Mouse (Mus musculus): ENCODE data around the gene Draxin. TPM values are rescaled to one million over a fixed set of nuclear protein-coding genes. Genes with fewer than 3 reads are reported as not detected.

Draxin gene
- polyA plus RNA-seq, 1 experiment from 2014 or later = 10.5 TPM

- H3K27ac ChIP-seq (ENCODE audit: low read depth, low read length) = peak overlapping the region; percentile 74
- H3K9ac ChIP-seq (ENCODE audit: low read length) = peak overlapping the region; percentile 67
These were observed 28.2 kb upstream of the Draxin start for GRCm38 (mm10) chr4:148158436-148159348.

DNA sequence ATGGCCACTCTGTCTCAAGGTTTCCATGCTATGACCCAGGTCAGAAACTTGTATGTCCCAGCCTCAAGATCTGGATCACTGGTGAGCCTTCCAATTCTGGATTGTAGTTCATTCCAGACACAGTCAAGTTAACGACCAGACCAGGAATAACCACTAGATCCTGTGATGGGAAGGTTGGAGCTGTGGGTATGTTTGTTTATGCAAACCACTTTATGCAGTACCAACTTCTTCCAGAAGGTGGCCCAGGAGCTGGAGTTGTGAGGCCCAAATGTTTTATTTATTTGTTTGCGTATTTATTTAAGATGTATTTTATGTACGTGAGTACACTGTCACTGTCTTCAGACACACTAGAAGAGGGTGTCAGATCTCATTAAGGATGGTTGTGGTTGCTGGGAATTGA is 24.5 kb upstream of the Draxin start:
- H3K4me2 ChIP-seq (ENCODE audit: low read depth) = no peak overlapping the region
- WGBS = 64% methylated on average over 3 of the region's 3 CpGs
- no peak for ATAC-seq (ENCODE audit: insufficient read depth, low FRiP score, low TSS enrichment)
- H3K9me3 ChIP-seq (ENCODE audit: control insufficient read depth, low read length) = no peaks in the 10 kb centered on the region
- H3K27ac ChIP-seq (ENCODE audit: low read depth, low read length) = no peak overlapping the region
- no peak overlapping the region for H3K9ac ChIP-seq (ENCODE audit: low read length)
- DNase-seq (ENCODE audit: low spot score) = no peak
- no peaks in the 10 kb centered on the region for H3K27me3 ChIP-seq (ENCODE audit: control insufficient read depth, insufficient read depth, low read length)
- H3K4me1 ChIP-seq (ENCODE audit: control insufficient read depth, insufficient read depth, low read length) = peaks cover 16% of the 10 kb centered on the region
- no peak overlapping the region for H3K4me3 ChIP-seq (ENCODE audit: low read depth, low read length)
- H3K36me3 ChIP-seq (ENCODE audit: control insufficient read depth, insufficient read depth, low read length) = peaks cover 5% of the 10 kb centered on the region

More at GRCm38 (mm10) chr4:148158436-148159348, 28.2 kb upstream of the Draxin start:
- 27% methylated on average over 27 of the region's 27 CpGs for WGBS
- H3K36me3 ChIP-seq (ENCODE audit: control insufficient read depth, insufficient read depth, low read length) = peaks cover 5% of the 10 kb centered on the region
- peak overlapping the region; percentile 92 for H3K4me2 ChIP-seq (ENCODE audit: low read depth)
- peaks cover 28% of the 10 kb centered on the region for H3K27me3 ChIP-seq (ENCODE audit: control insufficient read depth, insufficient read depth, low read length)
- peak; percentile 63 for DNase-seq (ENCODE audit: low spot score)
- H3K4me1 ChIP-seq (ENCODE audit: control insufficient read depth, insufficient read depth, low read length) = peaks cover 14% of the 10 kb centered on the region
- peak overlapping the region; percentile 50 for H3K4me3 ChIP-seq (ENCODE audit: low read depth, low read length)
- ATAC-seq (ENCODE audit: insufficient read depth, low FRiP score, low TSS enrichment) = peak; percentile 35
- no peaks in the 10 kb centered on the region for H3K9me3 ChIP-seq (ENCODE audit: control insufficient read depth, low read length)

GRCm38 (mm10) chr4:148154006-148154405 is 23.5 kb upstream of the Draxin start:
- no peak for DNase-seq (ENCODE audit: low spot score)
- Histone ChIP-seq H3K9me3 (ENCODE audit: control insufficient read depth, low read length) (no peaks in the 10 kb centered on the region), H3K27me3 (ENCODE audit: control insufficient read depth, insufficient read depth, low read length) (no peaks in the 10 kb centered on the region), H3K27ac (ENCODE audit: low read depth, low read length) (no peak overlapping the region), H3K36me3 (ENCODE audit: control insufficient read depth, insufficient read depth, low read length) (peaks cover 5% of the 10 kb centered on the region), H3K4me1 (ENCODE audit: control insufficient read depth, insufficient read depth, low read length) (peaks cover 16% of the 10 kb centered on the region), H3K4me3 (ENCODE audit: low read depth, low read length) (no peak overlapping the region), H3K9ac (ENCODE audit: low read length) (no peak overlapping the region), H3K4me2 (ENCODE audit: low read depth) (no peak overlapping the region)
- ATAC-seq (ENCODE audit: insufficient read depth, low FRiP score, low TSS enrichment) = no peak
- 91% methylated on average over 4 of the region's 4 CpGs for WGBS

DNA sequence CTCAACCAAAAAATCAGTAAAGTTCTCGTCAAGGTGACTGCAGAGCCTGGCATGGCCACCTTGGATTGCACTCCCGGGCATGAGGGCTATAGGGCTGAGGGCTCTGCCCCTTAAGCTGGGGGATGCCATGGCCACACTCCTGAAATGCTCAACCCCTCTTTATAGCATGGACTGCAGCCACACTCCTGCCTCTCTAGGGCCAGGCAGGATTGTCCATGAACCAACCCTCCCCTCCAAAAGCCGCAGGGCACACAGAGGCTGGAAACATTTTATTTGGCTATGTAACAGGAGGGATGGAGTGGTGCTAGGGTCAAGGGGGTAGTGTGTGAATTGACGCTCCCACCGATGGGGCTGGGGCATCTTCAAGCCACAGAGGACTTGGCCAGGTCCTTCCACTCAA is 22.0 kb upstream of the Draxin start:
- ATAC-seq (ENCODE audit: insufficient read depth, low FRiP score, low TSS enrichment) = no peak
- 84% methylated on average over 5 of the region's 5 CpGs for WGBS
- H3K4me3 ChIP-seq (ENCODE audit: low read depth, low read length) = no peak overlapping the region
- no peak overlapping the region for H3K4me2 ChIP-seq (ENCODE audit: low read depth)
- peaks cover 5% of the 10 kb centered on the region for H3K36me3 ChIP-seq (ENCODE audit: control insufficient read depth, insufficient read depth, low read length)
- peaks cover 5% of the 10 kb centered on the region; the same call in 1 of the 2 replicates for H3K4me1 ChIP-seq (ENCODE audit: control insufficient read depth, insufficient read depth, low read length)
- no peaks in the 10 kb centered on the region for H3K27me3 ChIP-seq (ENCODE audit: control insufficient read depth, insufficient read depth, low read length)
- H3K9ac ChIP-seq (ENCODE audit: low read length) = no peak overlapping the region
- no peak overlapping the region for H3K27ac ChIP-seq (ENCODE audit: low read depth, low read length)
- H3K9me3 ChIP-seq (ENCODE audit: control insufficient read depth, low read length) = no peaks in the 10 kb centered on the region
- DNase-seq (ENCODE audit: low spot score) = no peak

- H3K27ac ChIP-seq (ENCODE audit: low read depth, low read length) = peak within 1 kb of the TSS; percentile 85
- peak within 1 kb of the TSS; percentile 72 for H3K9ac ChIP-seq (ENCODE audit: low read length)
- WGBS = 2% methylated on average over 65 of the region's 67 CpGs
- ATAC-seq (ENCODE audit: insufficient read depth, low FRiP score, low TSS enrichment) (peak; percentile 88), DNase-seq (ENCODE audit: low spot score) (peak; percentile 92)
- H3K36me3 ChIP-seq (ENCODE audit: control insufficient read depth, insufficient read depth, low read length) = peaks cover 5% of the 10 kb centered on the region
- peak within 1 kb of the TSS; percentile 58 for H3K4me3 ChIP-seq (ENCODE audit: low read depth, low read length)
- H3K27me3 ChIP-seq (ENCODE audit: control insufficient read depth, insufficient read depth, low read length) = no peaks in the 10 kb centered on the region
- no peaks in the 10 kb centered on the region for H3K9me3 ChIP-seq (ENCODE audit: control insufficient read depth, low read length)
- peak within 1 kb of the TSS; percentile 96 for H3K4me2 ChIP-seq (ENCODE audit: low read depth)
- peaks cover 5% of the 10 kb centered on the region; the same call in 1 of the 2 replicates for H3K4me1 ChIP-seq (ENCODE audit: control insufficient read depth, insufficient read depth, low read length)
These were observed 21.0 kb upstream of the Draxin start, which contains the start of gene Fbxo6 for GRCm38 (mm10) chr4:148151267-148152168. Gene Fbxo6 (minus strand): TSS chr4:148152140.

- DNase-seq (ENCODE audit: low spot score) (no peak), ATAC-seq (ENCODE audit: insufficient read depth, low FRiP score, low TSS enrichment) (no peak)
- no peak overlapping the region; the same call in 1 of the 2 replicates for H3K27ac ChIP-seq (ENCODE audit: low read depth, low read length)
- peak overlapping the region; percentile 58 for H3K4me3 ChIP-seq (ENCODE audit: low read depth, low read length)
- WGBS = 58% methylated on average over 3 of the region's 3 CpGs
- H3K4me2 ChIP-seq (ENCODE audit: low read depth) = peak overlapping the region; percentile 96
- peak overlapping the region; percentile 72; the same call in 1 of the 2 replicates for H3K9ac ChIP-seq (ENCODE audit: low read length)
- peaks cover 6% of the 10 kb centered on the region for H3K36me3 ChIP-seq (ENCODE audit: control insufficient read depth, insufficient read depth, low read length)
- no peaks in the 10 kb centered on the region for H3K27me3 ChIP-seq (ENCODE audit: control insufficient read depth, insufficient read depth, low read length)
- H3K9me3 ChIP-seq (ENCODE audit: control insufficient read depth, low read length) = no peaks in the 10 kb centered on the region
- peaks cover 5% of the 10 kb centered on the region; the same call in 1 of the 2 replicates for H3K4me1 ChIP-seq (ENCODE audit: control insufficient read depth, insufficient read depth, low read length)
These were observed 20.4 kb upstream of the Draxin start for GRCm38 (mm10) chr4:148150953-148151266.

DNA sequence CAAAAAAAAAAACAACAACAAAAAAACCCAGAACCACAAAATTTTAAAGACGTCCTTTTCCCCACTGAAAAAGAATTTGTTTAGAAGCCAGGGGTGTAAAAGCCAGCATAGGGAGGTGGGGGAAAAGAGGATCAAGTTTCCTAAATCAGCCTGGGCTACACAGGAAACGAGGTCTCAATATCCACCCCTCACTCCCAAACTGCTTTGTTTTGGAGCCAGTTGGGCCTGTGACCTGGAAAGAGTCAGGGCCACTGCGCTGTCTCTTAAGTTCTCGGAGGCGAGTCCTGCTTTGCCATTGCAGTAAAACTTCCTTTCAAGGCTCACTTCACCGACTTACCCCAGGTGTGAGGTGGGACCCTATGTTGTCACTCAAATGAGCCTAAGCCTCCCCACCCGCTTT is 19.7 kb upstream of the Draxin start:
- Histone ChIP-seq H3K36me3 (ENCODE audit: control insufficient read depth, insufficient read depth, low read length) (peaks cover 4% of the 10 kb centered on the region; the same call in 1 of the 2 replicates), H3K9ac (ENCODE audit: low read length) (no peak overlapping the region), H3K27me3 (ENCODE audit: control insufficient read depth, insufficient read depth, low read length) (no peaks in the 10 kb centered on the region), H3K9me3 (ENCODE audit: control insufficient read depth, low read length) (no peaks in the 10 kb centered on the region), H3K27ac (ENCODE audit: low read depth, low read length) (no peak overlapping the region), H3K4me1 (ENCODE audit: control insufficient read depth, insufficient read depth, low read length) (peaks cover 5% of the 10 kb centered on the region; the same call in 1 of the 2 replicates), H3K4me3 (ENCODE audit: low read depth, low read length) (no peak overlapping the region), H3K4me2 (ENCODE audit: low read depth) (no peak overlapping the region)
- no peak for DNase-seq (ENCODE audit: low spot score)
- no peak for ATAC-seq (ENCODE audit: insufficient read depth, low FRiP score, low TSS enrichment)
- 37% methylated on average over 7 of the region's 7 CpGs for WGBS

DNA sequence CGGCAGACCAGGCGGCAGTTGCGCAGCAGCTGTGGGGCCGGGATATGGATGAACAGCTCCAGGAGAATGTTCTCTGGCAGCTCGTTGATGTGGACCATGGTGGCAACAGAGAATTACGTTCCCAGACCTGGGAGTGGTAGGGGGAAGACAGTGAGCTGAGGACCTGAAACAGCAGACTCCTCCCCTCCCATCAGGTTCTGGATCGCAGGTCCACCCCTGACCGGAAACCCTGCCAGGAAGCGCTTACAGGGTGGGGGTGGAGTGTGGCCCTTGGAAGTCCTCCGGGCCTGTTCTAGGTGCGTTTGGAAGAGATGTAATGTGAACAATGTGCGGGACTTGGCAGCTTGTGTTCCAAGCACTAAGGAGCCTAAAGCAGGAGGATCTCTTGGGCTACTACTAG is 19.0 kb upstream of the Draxin start:
- Histone ChIP-seq H3K27ac (ENCODE audit: low read depth, low read length) (no peak overlapping the region), H3K36me3 (ENCODE audit: control insufficient read depth, insufficient read depth, low read length) (peaks cover 7% of the 10 kb centered on the region), H3K4me3 (ENCODE audit: low read depth, low read length) (no peak overlapping the region), H3K9ac (ENCODE audit: low read length) (no peak overlapping the region), H3K9me3 (ENCODE audit: control insufficient read depth, low read length) (no peaks in the 10 kb centered on the region), H3K4me2 (ENCODE audit: low read depth) (no peak overlapping the region), H3K27me3 (ENCODE audit: control insufficient read depth, insufficient read depth, low read length) (no peaks in the 10 kb centered on the region), H3K4me1 (ENCODE audit: control insufficient read depth, insufficient read depth, low read length) (peaks cover 5% of the 10 kb centered on the region; the same call in 1 of the 2 replicates)
- DNase-seq (ENCODE audit: low spot score) = no peak
- 56% methylated on average over 12 of the region's 12 CpGs for WGBS
- no peak for ATAC-seq (ENCODE audit: insufficient read depth, low FRiP score, low TSS enrichment)

All from neural tube, embryonic 11.5 days (tissue).